Mouse (Mus musculus) erythroblast, embryonic 14.5 days (primary cell): ENCODE results near the gene Gm11639.

ENCODE experiments used
- GATA1 ChIP-seq: IDR thresholded peaks from 2 replicates; pipeline ENCODE4 v1.6.1; 2012; ENCODE audit warnings: low read length, inconsistent platforms, mixed read lengths
- TAL1 ChIP-seq: IDR thresholded peaks from 3 replicates; pipeline ENCODE4 v1.6.1; 2012; ENCODE audit warnings: low read length, inconsistent platforms, mixed read lengths

DNA sequence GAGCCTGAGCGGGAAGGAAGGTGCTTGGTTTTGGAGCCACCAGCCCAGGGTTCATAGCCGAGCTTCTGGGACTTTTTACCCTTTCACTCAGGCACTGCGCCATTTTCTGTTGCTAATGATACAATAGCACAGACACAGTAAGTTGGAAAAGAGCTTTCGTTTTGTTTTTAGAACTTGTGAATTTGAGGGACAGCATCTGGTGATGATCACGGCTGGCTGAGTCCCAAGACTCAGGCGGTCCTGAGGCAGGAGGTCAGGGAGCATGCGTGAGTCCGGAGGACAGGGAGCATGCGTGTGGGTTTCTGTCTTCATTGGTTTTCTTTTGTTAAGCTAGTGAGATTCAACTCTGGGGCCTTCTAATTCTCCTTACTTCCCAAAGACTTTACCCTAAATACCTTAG is 45.9 kb upstream of the Gm11639 start:
- no peak for TF ChIP-seq GATA1
- TF ChIP-seq TAL1, result no peak
